Mouse (Mus musculus): ENCODE measurements around the gene Dhx30.

Dhx30 gene

GRCm38 (mm10) chr9:110045763-110046377 is 71.8 kb downstream of the Dhx30 start:
- no peak for DNase-seq (ENCODE audit: low read depth, low spot score)

DNA sequence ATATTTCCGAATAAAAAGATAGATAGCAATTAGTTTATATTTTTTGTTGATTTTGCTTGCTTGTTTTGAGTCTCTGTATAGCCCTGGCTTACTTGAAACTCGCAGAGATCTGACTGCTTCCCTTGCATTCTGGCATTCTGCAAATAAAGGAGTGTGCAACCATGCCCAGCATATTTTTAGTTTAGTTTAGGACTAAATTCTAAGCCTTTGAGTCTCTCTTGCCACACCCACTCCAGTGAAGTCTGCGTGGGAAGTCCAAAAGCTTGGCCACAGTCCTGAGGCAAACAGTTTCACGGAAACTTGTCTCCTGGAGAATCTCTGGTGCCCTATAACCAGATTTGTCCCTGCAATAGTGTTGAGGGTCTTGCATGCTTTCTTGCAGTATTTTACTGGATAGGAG is 73.3 kb downstream of the Dhx30 start:
- no peak for DNase-seq (ENCODE audit: low read depth, low spot score)

GRCm38 (mm10) chr9:110038485-110038884 is 79.1 kb downstream of the Dhx30 start:
- DNase-seq (ENCODE audit: low read depth, low spot score), result no peak

DNA sequence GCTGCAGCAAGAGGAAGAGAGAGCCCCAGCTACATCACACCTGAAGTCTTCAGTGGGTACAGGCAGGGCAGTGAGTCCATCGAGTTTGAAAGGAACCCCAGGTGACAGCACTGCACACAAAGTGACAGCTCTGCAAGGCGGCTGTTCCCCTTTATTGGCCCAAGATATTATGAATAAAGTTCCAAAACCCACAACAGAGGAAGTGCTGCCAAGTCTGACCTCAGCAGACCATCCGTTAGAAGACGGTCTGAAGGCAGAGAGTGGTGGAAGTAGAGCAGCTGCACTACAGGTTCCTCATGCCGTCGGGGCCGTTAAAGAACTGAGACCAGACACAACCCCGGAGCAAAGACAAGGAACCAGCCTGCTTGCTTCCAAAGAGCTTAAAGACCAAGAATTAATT is 79.7 kb downstream of the Dhx30 start:
- no peak for DNase-seq (ENCODE audit: low read depth, low spot score)

DNA sequence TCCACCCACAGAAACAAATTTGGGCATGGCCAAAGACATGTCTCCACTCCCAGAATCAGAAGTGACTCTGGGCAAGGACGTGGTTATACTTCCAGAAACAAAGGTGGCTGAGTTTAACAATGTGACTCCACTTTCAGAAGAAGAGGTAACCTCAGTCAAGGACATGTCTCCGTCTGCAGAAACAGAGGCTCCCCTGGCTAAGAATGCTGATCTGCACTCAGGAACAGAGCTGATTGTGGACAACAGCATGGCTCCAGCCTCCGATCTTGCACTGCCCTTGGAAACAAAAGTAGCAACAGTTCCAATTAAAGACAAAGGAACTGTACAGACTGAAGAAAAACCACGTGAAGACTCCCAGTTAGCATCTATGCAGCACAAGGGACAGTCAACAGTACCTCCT is 82.5 kb downstream of the Dhx30 start:
- no peak for DNase-seq (ENCODE audit: low read depth, low spot score)

Measured in embryo, embryonic 11.5 days (tissue).